Mouse (Mus musculus) right cerebral cortex, postnatal 36 days (tissue): Measurements from ENCODE around the gene Zc3h18.
A peak's percentile ranks its signal among the peaks of the same experiment; 100 is the strongest.

ENCODE experiments used
- DNase-seq, 2 experiments: peaks; one replicate each; pipeline ENCODE4 v3.0.0; 2022; ENCODE audit warnings: low spot score in 2 of 2, mixed read lengths in 1 of 2

Zc3h18 gene

DNA sequence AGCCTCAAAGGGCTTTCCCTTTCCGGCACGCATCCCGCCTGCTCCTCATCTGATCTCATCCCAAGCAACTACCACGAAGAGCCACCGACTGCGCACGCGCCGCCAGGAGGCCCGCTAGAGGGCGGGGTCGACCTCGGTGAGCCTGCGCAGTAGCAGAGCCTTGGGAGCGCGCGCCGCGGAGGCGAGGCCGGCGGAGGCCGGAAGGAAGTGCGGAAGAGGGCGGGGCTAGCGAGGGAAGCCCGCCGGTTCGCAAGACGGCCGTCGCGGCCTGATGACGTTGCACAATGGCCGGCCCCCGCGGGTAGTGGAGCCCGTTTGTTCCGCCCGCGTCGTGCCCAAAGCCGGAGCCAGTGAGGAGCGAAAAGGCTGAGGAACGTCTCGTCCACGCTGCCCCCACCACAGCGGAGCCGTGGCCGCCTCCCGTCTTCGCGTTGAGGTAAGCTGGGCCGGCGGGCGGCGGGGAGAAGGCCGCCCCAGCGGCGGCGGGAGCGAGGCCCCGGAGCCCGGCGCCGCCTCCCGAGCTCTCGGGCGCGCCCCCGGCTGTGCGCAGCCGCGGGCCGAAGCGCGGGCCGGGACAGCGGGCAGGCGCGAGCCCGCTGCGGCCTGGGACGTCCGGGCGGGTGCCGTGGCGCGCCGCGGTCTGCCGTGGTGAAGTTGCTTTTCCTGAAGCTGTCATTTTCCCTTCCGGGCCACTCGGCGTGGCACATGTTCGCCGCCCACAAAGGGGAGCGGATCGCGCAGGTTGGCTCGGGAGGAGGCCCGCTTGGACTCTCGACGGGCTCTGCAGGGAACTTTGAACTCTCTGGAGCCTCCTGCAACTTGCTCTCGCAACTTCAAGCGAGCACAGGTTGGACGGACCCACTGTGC, at the start of gene Zc3h18:
Gene Zc3h18, plus strand, starts transcription at position 245 of the 867 bp plus-strand sequence.
- peak; percentile 98 to 99 for DNase-seq

DNA sequence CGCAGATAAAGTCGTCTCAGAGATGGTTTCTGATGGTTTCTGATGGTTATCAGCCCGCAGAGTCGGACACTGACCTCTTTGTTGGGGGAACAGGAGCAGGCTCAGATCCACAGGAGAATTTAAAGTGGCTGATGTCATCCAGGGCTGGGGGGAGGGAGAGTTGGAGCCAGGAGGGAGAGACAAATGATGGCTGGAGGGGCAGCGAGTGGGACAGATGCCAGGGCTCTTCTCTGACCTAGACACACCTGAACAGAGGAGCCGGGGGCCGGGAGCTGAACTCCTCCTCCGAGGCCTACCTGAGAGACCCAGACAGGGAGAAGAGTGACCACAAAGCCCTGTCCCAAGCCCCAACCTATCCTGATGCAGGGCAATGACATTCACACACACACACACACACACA, 47.3 kb upstream of the Zc3h18 start:
- DNase-seq, result no peak

DNA sequence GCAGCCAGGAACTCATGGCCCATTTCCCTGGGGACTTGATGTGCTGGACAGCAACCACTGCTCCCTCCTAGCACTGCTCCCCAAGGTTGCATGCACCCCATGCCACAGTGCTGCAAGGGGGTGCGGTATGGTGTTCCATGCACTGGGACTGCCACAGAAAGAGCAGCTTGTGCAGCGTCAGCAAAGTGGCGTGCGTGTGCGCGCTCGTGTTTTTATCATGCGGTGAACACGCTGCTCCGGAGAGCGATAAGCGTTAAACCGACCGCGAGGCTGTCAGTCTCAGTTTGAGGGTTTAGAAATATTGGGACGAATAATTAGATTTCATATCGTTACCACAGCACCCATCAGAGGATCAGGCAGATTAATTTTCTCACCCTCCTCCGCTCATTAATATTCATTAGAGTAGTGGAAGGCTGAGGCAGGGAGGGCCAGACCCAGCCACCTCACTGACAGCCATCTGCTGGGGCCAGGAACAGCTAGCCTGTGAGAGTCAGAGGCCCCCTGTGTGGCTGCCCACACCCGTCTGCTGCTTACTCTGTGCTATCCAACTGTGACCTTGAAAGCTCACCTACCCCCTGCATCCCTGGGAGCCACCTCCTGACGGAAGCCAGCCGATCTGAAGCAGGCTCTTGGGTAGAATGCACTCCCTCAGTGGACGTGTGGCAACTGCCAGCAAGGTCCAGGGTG, 46.7 kb upstream of the Zc3h18 start:
- DNase-seq, result no peak

DNA sequence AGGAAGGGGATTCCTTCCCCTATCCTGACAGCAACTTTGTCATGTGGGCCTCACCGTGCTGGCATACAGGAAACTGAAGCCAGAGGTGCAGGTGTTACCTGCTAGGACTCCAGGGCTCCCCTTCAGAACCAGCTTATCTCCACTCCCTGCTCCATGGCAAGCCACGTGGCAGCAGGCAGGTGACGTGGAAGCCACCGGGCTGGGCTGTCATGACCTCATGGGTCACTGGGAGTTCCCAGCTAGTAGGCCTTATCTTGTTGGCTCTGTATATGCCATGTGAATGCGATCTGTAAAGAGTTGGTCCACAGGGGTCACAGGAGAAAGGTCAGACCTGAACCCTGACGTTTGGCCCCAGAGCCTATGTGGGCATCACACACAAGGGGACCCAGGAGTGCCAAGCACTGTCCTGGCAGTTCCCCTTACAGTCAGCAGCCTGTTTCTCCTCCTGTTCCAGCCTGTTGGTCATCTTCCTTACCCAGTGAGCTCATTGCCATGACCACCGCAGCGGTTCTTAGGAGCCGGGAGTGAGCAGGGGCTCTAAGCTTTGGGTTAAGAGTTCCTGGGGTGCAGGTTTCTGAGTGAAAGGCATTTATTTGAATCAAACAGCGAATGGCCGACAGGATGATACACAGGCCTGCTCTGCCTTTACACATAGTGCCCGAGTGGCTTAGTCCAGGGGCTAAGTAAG, 45.8 kb upstream of the Zc3h18 start:
- no peak for DNase-seq

GRCm38 (mm10) chr8:122331134-122331523, 45.3 kb upstream of the Zc3h18 start:
- DNase-seq, result no peak

DNA sequence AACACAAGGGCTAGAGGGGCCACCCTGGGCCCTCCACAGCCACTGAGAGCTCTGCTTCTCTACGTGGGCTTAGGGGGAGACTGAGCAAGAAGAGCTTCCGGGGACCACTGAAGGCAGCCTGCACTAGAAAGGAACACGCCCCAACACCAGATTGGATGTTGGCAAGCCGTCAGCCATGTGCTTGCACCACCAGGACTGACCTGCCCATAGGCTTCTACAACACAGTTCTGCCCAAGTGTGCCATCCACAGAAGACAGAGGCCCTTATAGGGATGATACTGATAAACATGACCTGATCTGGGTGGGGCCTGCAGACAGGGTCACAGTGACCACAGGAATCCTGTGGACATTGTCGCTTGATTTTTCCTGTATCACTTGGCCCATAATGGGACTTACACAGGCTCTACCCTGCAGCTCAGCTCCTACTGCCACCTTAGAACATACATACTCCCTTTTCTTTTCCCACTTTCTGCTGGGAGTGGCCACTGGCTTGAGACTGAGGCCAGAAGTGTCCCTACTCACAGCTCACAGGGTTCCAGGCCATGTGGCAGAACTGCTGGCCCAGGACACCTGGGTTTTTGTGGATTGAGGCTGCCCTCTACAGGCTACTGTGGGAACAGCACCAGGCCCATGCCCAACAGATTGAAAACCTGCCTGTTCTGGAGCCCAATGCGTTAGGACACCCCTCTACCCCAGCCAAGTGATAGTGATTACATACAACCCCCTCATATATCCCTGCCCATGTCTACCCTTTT, 43.5 kb upstream of the Zc3h18 start:
- peak in 1 of 2 experiments; percentile 60 for DNase-seq

- DNase-seq, result no peak
Observed at GRCm38 (mm10) chr8:122333531-122333930, 42.9 kb upstream of the Zc3h18 start.

DNA sequence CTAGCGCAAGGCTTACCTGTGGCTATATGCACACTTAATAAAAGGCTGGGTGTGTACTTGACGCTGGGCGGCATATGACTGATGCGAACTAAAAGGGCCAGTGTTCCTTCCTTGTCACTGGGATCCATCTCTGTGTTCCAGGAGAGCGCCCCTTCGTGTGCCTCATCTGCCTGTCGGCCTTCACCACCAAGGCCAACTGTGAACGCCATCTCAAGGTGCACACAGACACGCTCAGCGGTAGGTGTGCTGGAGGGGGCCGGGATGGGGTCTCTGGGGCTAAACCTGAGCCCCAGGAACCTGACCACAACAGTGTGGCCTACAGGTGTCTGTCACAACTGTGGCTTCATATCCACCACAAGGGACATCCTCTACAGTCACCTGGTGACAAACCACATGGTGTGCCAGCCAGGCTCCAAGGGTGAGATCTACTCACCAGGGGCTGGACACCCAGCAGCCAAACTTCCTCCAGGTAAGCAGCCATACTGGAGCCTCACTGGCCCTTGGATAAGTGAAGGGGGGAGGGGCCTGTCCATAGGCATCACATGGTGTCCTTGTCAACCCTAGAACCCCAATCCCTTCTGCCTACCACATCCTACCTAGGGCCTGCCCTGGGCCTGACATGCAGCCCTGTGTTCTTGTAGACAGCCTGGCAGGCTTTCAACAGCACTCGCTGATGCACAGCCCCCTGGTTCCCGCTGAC, 41.5 kb upstream of the Zc3h18 start:
- no peak for DNase-seq

DNA sequence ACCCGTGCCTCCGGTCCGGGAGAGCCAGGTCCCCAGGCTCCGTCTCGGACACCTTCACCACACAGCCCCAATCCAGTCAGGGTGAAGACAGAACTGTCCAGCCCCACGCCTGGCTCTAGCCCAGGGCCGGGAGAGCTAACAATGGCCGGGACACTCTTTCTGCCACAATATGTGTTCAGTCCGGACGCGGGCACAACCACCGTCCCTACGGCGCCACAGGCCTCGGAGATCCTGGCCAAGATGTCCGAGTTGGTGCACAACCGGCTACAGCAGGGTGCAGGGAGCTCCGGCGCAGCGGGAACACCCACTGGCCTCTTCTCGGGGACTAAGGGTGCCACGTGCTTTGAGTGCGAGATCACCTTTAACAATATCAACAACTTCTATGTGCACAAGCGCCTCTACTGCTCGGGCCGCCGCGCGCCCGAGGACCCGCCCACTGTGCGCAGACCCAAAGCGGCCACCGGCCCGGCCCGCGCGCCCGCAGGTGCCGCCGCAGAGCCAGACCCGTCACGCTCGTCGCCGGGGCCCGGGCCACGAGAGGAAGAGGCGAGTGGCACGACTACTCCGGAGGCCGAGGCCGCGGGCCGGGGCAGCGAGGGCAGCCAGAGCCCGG, 40.7 kb upstream of the Zc3h18 start:
- no peak for DNase-seq

DNA sequence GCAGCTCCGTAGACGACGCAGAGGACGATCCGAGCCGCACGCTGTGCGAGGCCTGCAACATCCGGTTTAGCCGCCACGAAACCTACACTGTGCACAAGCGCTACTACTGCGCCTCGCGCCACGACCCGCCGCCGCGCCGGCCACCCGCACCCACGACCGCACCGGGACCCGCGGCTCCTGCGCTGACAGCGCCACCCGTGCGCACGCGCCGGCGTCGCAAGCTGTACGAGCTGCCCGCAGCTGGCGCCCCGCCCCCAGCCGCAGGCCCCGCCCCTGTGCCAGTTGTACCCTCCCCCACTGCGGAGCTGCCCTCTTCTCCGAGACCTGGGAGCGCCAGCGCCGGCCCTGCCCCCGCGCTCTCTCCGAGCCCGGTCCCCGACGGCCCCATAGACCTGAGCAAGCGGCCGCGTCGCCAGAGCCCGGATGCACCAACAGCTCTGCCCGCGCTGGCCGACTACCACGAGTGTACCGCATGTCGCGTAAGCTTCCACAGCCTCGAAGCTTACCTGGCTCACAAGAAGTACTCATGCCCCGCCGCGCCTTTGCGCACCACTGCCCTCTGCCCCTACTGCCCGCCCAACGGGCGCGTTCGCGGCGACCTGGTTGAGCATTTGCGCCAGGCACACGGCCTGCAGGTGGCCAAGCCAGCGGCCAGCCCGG, 40.0 kb upstream of the Zc3h18 start:
- DNase-seq, result no peak

DNA sequence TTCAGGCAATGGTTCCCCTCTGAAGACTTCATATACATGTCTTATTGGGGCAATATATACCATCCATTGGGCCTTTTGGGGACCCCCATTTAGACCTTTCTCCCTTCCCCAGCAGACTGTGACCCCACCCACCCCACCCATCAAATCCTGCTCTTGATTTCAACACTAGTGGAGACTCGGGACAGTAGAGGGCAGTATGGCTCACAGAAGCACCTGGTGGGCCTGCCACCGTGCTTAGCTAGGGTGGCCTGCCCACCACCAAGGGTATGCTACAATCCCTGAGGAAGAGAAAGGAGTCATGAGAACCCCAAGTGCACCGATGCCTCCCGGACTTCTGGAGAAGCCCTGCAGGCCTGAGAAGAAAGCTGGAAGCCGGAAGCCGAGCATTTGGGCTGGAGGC, 37.6 kb upstream of the Zc3h18 start:
- DNase-seq, result no peak

- no peak for DNase-seq
Observed at GRCm38 (mm10) chr8:122340761-122341160, 35.6 kb upstream of the Zc3h18 start.

- DNase-seq, result no peak
Observed at GRCm38 (mm10) chr8:122341790-122342189, 34.6 kb upstream of the Zc3h18 start.

DNA sequence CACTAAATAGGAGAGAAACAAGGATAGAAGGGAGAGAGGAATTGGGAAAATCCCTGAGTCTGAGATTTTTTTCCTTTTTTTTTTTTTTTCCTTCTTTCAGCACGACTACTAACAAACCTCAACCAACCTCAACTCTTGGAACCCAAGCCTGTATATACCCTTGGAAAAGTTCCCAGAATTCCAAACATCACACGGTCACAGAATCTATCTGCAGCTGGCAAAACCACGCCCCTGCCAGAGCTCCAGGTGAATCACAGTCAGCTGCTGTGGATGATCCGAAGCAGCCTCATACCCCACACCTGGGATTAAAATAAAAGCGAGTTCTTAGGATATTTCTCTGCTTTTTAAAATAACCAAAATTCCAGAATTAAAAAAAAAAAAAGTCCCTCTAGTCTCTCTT, 34.0 kb upstream of the Zc3h18 start:
- no peak for DNase-seq

- DNase-seq, result peak in 1 of 2 experiments; percentile 49
Observed at GRCm38 (mm10) chr8:122342806-122343209, 33.6 kb upstream of the Zc3h18 start.

DNA sequence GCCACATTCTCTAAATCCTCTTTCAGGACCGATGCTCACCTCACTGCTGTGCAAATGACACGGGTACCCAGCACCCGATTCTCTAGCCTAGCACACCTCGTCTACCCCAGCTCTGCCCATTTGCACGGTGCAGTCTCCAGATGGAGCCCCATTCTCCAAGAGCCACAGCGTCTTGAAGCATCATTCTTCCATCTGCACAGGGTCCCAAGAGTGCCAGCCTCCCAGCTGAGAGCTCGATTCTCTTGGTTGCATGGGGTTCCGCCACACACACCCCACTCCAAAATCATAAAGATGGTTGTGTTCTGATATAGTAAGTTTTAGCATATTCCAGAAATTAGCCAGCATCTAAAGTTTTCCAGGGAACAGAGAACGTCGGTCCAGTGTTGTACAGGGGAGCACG, 33.1 kb upstream of the Zc3h18 start:
- DNase-seq, result no peak

DNA sequence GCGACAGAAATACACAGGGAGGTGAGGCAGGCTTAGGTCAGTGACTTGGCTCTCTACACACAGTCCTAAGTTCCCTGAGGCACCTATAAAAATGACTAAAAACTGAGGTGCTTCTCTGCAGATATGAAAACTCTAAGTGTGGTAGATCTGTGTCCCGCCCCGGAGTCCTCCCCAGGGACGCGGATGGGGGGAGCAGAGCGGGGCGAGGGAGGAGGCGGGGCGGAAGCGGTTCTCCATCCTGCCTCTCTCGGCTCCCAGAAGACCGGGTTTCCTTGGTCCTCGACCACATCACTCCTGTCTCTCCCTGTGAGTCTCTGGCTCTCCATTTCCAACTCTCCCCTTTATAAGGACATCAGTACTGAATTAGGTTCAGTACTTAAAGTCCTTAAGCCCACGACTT, 32.7 kb upstream of the Zc3h18 start:
- DNase-seq, result no peak

- no peak for DNase-seq
Observed at GRCm38 (mm10) chr8:122344219-122344618, 32.2 kb upstream of the Zc3h18 start.

- DNase-seq, result no peak
Observed at GRCm38 (mm10) chr8:122345181-122346095, 31.0 kb upstream of the Zc3h18 start.
